Mouse (Mus musculus) frontal cortex, postnatal 14 days (tissue): ENCODE measurements around the gene Gramd1c.

Experiments
- DNase-seq, 2 experiments: peaks; one replicate each; pipeline ENCODE4 v3.0.0; 2022; ENCODE audit warnings: low spot score in 2 of 2

Gene Gramd1c

DNA sequence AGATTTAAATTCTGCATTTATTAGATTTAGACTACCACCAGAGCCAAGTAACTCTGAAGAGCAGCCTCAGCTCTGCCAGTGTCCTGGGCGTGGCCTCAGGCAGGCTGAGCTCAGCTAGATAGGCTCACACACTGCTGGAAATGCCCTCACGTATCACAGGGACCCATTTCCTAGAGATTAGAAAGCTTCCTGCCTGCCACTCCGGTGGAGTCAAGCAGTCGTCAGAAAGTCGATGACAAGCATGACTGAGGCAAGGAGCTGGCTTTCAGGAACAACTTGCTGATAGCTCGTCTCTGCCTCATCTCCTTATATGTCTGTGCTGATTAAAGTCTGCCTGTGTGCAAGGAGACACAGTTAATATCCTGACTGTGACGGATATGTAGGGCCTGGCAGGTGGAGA, 44.8 kb downstream of the Gramd1c start:
- DNase-seq, result no peak

DNA sequence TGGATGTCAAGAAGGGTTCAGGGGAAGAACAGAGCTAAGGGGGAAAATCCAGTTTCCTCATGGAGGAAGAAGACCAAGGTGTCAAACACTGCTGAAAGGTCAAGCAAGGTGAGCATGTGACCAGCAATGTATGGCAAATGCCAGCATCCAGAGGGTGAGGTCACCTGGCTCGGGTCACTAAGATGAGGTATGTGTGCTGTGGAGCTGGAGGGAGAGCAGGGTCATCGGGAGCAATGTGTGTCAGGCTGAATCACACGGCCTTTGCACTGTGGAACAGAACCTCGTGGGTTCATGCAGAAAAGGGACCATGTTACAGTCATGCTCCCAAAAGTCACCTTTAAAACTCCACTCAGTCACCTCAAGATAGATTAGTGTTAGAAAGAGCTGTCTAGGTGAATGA, 45.4 kb downstream of the Gramd1c start:
- no peak for DNase-seq

DNA sequence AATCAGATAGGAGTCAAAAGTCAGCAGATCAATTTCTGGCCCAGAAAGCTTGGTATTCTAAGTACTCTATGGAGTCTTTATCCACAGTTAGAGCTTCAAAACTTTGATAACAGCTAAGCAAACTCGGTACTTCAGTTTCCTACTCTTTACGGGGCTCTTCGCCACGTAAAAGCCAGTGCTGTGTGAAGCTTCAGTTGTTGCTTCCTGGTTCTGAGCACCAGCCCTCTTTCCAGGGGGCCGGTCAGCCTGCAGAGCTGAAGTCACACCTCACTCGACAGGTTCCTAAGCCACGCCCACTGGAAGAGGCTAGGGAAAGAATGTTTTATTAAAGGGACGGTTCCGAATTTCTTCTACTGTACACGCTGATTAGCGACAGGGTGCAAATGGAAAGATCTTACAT, 47.0 kb downstream of the Gramd1c start:
- DNase-seq, result no peak

DNA sequence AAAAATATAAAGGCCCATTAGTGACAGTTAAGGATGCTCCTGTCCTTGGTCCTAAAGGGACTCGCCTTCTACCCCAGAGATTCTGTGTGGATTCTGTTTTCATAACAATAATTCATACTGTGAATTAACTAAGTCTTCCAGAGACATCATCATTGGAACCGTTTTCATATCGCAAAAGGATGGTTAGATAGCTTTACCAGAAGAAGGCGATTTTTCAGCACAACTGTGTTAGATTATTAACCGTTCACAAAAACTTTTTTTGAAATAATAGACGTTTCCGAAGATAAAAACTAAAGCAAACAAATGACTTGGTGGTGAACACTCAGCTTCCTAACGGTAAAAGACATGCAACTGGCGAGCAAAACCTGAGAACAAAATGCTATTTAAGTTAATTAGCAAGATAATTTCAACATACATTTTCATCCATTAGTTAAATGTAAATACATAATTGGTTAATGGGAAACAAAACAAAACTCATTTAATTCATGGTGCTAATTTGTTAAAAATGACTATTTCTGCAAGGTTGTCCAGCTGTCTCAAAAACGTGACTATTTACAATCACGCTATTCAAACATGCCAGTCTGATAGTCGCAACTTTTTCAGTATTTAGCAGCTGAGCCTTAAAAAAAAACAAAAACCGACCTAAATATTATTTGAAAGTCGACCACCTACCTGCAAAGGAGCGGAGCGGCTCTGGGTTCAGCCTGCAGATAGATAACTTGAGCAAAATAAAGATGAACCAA, 47.6 kb downstream of the Gramd1c start:
- DNase-seq, result no peak

DNA sequence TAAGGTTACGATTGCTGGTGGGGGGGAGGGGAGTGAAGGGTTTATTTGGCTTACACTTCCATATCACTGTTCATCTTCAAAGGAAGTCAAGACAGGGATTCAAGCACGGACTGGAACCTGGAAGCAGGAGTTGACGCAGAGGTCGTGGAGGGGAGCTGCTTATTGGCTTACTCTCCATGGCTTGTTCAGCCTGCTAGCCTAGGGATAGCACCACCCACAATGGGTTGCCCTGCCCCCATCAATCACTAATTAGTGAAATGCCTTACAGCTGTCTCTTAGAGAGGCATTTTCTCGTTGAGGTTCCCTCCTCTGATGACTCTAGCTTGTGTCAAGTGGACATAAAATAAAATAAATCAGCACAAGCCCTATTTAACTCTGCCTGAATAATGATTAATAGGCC, 52.1 kb downstream of the Gramd1c start:
- no peak for DNase-seq

DNA sequence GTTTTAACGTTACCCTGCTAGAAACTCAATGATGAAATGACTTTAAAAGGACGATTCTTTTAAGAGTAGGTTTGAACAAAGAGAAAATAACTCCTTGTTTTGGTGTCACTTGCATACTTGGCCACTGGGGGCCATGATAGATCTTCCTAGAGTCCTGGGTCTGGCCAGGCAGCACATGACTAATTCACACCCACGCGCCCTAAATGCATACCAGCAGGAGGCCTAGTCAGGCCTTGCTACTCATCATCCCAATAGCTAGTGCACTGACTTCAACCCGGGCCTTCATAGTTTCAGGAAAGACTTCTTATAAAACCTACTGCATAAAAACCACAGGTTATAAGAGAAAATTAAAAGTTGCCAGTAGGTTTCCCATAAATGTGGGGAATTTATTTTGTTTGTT, 61.1 kb downstream of the Gramd1c start:
- DNase-seq, result no peak

DNA sequence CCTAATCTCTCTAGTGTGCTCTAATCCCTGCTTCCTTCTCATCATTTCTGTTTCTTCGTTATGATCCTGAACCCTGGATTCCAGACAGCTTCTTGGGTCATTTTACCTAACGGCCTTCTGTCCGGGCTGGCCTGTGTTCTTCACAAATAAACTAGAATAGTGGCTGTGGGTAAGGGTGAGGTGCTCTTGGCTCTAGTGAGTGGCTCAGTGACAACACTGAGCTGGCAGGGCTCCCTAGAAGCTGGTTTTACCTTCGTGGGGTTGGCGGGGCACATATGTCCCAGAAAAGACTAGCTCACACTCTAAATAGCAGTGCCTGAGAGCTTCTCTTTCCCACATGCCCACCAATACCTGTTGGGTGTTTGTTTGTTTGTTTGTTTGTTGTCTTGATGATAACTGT, 63.6 kb downstream of the Gramd1c start:
- no peak for DNase-seq

DNA sequence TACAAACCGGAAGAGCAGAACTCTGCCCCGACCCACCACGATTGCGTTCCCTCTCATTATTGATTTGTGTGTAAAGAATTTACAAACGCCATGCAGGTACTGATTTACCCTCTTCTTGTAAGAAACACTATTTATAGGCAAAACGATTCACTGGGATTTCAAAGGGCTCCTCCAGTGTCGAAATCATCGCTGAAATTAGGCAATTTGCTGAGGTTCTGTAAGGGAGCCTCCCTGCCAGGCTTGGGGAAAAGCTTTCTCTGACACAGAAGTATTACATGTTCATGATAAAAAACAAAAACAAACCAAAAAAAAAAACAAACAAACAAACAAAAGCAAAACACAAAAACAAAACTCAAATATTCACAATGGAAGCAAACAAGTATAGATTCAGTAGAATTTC, 64.0 kb downstream of the Gramd1c start:
- no peak for DNase-seq

DNA sequence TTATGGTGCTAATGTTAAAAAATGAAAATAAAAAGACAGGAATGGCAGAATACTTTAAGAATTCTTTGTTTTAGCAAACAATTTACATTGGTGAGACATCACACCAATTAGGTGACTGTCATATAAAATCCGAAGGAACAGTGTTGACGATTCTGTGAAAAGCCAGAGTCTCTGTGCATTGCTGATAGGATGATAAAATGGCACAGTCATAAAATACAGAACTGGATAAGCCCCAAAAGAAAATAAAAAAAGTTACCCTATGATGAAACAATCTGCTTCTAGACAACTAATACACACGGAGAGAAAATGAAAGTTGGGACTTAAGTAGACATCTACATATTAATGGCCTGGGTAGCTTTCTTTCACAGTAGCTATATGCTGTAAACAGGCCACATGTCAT, 68.5 kb downstream of the Gramd1c start:
- DNase-seq, result no peak

DNA sequence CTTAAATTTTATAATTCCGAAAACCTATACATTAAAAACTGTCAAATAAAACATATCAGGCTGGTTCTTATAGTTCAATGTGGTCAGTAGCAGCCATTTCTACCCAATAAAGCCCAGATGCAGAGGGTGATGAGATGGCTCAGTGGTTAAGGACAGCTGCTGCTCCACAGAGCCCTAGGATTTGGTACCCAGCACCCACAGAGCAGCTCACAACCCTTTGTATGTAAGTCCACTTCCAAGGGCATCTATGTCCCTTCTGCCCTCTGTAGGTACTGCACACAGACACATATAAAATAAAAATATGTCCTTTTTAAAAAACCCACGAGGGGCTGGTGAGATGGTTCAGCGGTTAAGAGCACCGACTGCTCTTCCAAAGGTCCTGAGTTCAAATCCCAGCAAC, 76.8 kb downstream of the Gramd1c start:
- no peak for DNase-seq

DNA sequence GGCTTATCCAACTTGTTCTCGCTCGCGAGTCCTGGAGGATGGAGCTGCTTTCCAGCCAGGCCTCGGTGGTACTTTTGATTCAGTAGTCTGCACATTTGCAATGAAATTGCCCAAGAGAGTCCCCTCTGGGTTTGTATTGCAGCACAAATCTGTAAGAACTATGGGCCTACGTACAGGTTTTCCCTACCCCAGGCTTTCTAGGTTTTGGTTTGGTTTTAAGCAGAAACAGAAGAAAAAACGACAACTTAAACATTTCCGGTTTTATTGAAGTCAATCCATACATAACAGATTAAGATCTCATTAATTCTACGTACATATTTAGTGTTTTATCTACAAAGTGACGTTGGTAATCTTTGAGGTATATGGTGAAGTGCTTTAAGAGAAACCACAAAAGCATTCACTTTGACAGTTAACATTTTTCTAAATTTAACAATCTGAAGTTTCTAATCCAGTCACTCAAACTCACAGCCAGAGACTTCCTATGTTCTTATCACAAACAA, 83.0 kb downstream of the Gramd1c start:
- DNase-seq, result no peak

DNA sequence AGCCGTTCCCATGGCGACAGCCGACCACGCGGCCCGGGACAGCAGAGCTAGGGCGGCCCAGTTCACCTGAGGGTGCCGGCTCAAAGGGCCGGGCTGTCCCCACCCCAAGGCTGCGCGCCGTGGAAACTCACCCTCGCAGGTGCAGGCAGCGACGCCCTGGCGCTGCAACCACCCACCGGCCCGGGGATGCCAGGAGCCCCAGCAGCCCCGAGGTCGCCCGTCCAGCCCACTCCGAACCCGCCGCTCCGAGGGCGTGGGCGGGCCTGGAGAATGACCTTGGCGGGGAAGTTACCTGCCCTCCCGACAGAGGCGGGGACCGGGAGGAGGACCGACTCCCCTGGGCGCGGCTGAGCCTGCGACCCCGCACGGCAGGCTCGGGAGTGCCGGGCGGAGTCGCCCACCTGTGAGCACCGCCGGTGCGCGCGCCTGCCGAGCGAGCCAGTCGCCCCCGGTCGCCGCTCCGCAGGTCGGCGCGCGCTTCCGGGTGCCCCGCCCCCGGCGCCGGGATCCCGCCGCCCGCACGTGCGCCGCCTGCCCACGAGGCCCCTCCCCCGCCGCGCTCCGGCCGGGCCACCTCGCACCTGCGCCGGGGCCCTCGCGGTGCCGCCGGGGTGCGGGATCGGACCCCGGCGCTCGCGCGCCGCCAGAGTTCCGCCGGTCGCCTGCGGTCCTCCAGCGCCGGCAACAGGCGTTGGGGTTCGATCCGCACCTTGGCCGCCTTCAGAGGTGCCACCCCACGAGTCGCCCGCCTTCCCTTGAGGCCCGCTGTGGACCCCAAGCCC, 83.6 kb downstream of the Gramd1c start, which contains the start of gene Zdhhc23:
Zdhhc23 (minus strand) TSS at position 464 of the 782 bp plus-strand sequence.
- no peak for DNase-seq

DNA sequence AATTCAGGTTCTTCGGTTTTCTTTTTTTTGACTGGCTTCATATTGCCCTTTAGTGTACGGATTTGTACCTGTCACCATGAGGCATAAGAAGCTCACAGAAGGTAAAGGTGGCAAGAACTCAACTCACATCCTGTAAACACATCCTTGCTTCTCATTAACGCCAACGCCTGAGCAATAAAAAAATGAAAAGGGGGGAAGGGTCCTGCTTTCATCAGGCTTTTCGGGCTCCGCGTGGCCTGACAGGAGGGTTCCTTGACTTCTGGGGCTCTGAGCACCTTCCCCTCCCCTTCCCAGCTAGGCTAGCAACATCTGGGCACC, 84.2 kb downstream of the Gramd1c start:
- no peak for DNase-seq

DNA sequence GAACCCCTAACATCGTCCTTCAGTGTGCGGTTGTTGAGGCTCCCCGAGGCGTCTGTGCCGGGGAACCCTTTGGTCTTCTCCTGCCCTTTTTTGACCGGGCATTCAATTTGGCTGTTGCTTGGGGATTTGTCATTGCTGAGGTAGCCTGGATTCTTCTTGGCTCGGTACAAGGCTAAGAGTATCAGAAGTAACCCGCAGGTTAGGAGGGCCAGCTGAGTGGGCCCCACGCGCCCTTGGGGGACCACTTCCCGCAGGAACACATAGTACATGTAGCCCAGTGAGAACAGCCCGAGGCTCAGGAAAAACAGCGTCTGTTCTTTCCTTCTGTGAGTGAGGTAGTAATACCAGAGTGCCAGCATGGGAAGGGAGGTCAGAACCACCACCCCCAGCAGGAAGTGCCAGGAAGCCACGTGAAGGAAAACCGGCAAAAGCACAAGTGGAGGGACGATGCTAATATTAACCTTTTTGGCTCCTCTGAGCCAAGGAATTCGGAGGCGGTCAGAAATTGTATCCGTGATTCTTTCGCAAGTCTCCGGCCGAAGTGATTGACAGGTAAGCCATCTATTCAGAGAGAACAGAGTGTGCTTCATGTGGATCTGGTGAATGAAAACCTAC, 89.4 kb downstream of the Gramd1c start:
- DNase-seq, result no peak

DNA sequence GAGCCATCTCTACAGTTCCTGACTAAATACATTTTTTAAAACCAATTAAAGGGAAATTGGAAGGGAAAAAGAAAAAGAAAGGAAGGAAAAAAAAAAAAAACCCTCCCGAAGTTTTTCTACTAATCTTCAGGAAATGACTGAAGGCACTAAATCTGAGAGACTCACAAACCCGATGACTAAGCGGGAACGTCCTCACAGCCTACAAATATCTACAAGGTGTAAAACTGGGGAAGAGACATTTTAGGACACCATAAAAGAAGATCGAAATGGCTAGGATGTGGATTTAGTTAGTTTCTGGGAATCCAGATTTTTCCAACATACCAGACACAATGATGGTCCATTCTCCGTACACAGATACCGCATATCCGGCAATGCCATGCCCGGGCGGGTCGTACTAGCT, 90.0 kb downstream of the Gramd1c start:
- no peak for DNase-seq

DNA sequence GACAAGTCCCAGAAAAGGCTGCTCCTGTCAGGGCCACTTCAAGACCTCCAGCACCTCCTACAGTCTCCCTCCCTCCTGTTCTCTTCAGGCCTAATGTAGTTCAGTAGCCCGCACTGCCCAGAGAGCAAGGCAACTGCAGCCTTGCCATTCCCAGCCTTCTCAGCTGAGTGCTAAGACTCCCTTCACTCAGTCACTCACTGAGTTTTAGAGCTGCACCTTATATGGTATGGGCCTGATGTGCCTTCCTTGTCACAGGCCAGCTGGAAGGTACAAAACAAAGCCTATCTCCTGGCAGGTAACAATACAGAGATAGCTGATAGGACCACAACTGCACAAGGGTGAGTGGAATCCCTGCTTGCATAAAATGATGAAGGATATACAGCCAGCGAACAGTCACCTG, 90.8 kb downstream of the Gramd1c start:
- DNase-seq, result no peak

DNA sequence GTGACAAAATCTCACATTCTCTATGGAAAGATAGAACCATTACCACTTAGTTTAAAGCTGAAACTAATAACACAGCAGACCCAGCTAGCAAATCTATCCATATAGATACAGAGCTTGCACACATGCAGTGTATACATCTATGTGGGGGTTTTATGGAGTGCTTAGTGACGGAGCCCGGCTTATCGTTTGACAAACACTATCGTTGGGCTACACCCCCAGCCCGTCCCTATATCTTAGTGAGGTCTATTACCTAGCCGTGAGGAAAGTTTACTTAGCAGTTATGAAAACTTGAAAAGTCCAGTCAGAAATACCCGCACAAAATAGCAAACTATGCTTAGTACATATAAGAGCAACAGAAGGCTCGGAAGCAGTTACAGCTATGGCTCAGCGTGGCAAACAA, 91.4 kb downstream of the Gramd1c start:
- DNase-seq, result no peak

DNA sequence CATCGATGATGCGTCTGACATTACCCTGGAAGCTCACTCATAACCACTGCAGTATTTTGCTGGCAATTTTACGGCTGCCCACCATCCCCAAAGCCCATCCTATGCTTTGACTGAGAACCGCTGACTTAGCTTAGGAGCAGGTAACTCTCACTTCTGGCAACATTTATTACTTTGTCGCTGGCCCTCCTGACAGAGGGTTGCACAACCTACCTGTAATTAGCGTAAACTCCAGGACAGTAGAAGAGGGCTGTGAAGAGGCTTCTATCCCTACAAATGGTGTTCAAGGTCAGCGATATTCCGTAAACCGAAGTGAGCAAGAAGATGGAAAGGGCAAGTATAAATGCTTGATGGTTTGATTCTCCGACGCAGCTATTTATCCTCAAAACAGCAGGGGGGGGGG, 92.0 kb downstream of the Gramd1c start:
- no peak for DNase-seq

DNA sequence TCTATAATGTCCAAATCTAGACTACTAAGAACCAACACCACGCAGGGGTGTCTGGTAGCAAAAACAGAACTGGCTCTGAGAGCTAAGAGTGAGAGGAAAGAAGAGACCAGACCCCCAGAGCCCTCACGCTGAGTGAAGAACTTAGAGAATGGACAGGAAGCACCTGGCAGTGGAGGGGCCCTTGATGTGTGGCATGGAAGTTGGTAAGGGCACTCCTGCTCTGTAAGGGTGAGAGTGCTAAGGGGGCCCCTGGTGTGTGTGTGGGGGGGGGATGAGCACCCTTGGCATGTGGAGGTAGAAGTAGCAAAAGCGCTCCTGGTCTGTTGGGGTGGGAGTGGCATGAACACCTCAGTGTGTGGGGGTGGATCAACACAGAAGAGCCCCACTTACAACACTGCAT, 92.7 kb downstream of the Gramd1c start:
- no peak for DNase-seq

DNA sequence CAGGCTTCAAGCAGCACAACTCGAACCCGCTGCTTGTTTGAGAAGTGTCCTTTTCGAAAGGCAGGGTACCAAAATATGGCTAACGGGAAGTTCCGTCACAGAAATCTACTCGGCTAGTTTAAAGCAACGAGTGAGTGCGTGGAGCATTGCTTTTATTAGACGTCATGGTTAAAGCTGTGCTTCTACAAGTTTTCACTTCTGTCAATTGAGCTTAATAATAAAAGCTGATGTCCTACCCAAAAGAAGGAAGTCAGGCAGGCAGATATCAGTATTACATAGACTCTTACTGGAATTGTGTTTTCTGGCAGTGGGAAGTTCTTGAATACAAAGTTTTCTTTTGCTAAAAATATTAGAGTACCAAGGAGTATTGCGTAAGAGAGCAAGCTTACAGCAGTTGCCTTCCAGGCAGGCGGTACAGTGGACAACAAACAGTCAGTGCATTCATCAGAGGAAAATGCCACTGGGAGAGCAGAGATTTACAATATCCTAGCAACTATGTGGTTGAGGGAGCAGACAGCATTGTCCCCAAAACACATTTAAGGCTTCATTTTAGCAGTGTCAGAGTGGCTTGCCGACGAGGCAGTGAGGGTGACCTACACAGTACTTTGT, 97.3 kb downstream of the Gramd1c start:
- no peak for DNase-seq

DNA sequence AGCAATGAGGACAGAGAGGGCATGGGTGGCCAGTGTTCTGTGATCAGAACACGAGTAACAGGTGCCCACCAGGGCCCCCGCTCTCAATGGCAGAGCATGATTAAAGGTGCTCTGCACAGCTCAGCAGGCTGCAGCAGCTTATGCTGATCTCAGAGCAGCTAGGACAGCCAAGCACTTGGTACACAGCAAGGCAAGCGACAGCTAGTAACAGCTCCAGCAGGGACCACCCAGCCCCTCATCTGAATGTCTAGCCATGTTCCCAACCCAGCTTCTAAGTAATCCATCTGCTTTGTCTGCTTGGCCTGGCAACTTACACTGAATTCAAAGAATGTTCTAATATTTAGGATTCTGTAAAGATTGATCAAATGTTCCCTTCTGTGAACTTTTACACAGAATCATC, 99.4 kb downstream of the Gramd1c start:
- DNase-seq, result no peak

DNA sequence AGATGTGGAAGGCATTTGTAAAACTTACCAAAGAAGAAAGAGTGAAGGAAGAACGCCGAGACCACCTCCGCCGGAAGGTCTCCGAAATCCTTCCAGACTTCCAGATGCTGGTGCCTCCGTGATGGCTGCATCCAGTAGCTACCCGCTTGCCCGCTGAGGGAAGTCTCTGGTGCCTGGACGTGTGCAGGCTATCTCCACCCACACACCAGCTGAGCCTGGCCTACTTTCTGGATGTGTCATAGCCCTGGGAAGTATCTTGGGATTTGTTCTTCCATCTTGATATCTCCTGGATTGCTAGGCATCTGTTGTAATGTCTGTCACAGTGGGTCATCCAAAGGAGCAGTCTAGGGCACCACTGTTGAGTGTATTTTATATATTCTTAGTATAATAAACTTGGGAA, 99.9 kb downstream of the Gramd1c start:
- DNase-seq, result no peak

DNA sequence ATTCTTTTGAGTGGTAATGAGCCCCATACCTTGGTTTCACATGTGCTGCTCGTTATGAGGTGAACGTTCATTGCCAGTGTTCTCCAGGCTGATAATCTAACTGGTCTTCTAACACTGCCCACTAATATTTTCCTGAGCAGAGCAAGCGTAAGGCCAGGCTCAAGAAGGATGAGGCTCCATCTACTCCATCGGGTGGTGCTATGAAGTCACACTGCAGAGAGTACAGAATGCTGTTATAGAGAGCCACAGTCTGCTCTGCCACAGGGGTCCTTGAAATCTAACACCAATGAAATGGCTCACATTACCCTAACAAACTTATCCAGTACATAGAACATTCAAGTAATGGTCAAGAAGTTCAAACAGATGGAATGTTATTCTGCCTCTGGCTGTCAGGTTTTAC, 105.1 kb downstream of the Gramd1c start:
- DNase-seq, result no peak
